Mouse (Mus musculus) spleen, adult 18-20 months (tissue): ENCODE measurements around the gene Pbx2.
A peak's percentile ranks its signal among the peaks of the same experiment; 100 is the strongest.
"Not testable (repeated sequence)": the region's sequence is repeated elsewhere in the genome, so short reads cannot be mapped to it uniquely, and the experiment has no call there.

Experiments
- DNase-seq, 2 experiments: peaks; one replicate each; pipeline ENCODE4 v3.0.0; 2022; ENCODE audit warnings: mixed read lengths in 2 of 2

Pbx2 gene

GRCm38 (mm10) chr17:34591029-34591993 lies at the start of gene Pbx2:
Gene Pbx2, plus strand, starts transcription at chr17:34591266.
- peak in 1 of 2 experiments; percentile 41 for DNase-seq

DNA sequence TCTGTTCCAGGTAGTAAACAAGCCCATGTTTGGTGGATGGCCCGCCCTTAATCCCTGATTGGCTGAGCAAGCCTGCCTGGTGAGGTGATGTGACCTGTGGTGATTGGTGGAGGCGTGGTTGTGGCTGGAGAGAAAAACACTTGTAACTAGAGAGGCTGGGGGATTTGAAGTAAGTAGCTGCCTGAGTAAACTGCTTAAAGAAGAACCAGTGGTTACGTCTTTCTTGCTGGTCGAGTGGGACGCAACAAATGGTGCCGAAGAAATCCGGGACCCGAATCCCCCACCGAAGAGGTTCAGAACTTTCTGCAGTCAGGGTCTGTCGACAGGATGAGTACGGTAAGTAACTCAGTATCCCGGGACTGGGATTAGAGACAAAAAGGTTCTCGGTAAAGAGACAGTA lies 47.5 kb upstream of the Pbx2 start:
- not testable (repeated sequence) for DNase-seq

DNA sequence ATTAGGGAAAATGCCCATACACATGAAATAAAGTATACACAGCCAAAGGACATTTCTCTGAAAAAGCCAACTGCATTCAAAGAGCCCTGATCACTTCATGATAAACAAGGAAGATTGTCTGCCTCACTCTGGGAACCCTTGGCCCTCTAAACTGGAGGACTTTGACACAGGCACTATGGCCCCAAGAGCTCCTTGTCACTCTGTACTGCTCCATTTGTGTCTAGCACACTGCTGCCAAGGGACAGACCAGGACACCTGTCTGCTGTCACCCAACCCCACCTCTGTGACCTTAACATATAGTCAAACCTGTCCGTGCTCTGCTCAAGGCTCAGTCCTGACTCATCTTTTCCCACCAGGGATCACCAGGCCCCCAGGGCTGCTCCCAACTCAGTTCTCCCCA lies 44.3 kb upstream of the Pbx2 start:
- no peak for DNase-seq

DNA sequence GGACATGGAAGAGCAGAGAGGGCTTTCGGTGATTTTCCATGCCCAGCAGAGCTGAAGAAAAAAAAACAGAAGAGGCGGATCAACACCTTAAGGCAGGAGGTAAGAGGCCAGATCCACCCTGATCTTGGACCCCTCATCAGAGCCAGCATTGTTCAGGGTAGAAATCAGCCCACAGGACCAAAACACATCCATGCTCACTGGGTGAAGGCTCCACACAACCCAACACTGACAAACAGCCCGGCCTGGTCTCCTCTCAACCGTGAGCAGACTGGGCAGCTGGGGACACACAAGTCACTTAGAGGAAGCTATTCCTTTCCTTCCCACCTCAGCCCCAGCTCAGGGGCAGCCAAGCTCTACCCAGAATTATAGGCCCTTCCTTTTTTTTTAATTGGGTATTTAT lies 43.5 kb upstream of the Pbx2 start:
- DNase-seq: no peak

DNA sequence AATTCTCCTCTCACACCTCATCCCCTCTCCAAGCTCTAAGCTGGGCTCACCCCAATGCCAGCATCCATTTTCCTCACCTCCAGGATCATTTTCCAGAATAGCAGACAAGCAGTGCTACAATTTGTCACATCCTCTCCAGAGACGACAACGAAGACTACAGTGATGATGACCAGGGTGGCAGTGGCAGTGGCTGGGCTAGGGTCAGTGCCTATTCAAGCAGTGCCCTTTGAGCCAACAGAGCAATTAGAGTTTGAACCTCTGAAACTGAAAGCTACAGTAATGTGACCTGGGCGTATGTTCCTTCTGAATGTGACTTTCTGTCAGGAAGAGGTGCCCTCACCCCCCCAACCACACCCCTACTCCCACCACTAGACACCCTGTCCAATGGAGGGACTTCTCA lies 41.9 kb upstream of the Pbx2 start:
- no peak for DNase-seq

GRCm38 (mm10) chr17:34549843-34550242 lies 41.2 kb upstream of the Pbx2 start:
- no peak for DNase-seq

- DNase-seq: peak; percentile 63 to 84
Observed at GRCm38 (mm10) chr17:34555483-34555882, 35.6 kb upstream of the Pbx2 start.

- no peak for DNase-seq
Observed at GRCm38 (mm10) chr17:34556406-34556805, 34.7 kb upstream of the Pbx2 start.

GRCm38 (mm10) chr17:34557411-34557810 lies 33.7 kb upstream of the Pbx2 start:
- DNase-seq: no peak

- no peak for DNase-seq
Observed at GRCm38 (mm10) chr17:34559116-34559515, 31.9 kb upstream of the Pbx2 start.

DNA sequence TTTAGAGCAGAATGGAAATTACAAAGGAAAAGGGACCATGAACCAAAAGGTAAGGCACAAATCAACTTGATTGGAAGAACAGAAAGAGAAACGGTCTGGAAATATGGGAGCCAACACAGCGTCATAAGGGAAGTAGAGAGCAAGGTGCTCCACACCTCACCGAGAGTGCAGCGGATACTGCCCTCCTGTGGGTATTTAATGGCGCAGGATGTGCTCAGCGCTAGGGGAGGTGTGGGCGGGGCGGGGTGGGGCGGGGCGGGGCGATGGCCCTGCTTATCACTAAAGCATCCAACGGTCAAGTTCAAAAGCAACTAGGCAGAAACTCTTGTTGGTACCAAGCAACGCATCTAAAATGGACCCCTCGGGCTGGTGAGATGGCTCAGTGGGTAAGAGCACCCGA lies 31.2 kb upstream of the Pbx2 start:
- DNase-seq: no peak

DNA sequence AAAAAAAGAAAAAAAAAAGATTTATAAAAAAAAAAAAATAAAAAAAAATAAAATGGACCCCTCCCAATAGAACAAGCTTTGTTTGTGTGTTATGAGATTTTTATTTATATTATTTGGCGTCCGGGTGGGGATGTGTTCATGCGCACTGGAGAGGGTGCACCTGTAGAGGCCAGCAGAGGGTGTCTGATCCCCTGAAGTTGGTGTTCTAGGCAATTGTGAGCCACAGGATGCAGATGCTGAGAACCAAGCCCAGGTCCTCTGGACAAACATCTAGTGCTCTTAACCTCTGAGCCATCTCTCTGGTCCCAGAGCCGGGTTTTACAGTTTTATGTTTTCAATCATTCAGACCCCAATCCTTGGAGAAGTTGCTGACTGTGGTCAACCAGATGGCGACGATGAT lies 30.6 kb upstream of the Pbx2 start:
- DNase-seq: no peak

GRCm38 (mm10) chr17:34561200-34561599 lies 29.9 kb upstream of the Pbx2 start:
- DNase-seq: peak in 1 of 2 experiments; percentile 56

- no peak for DNase-seq
Observed at GRCm38 (mm10) chr17:34562595-34562994, 28.5 kb upstream of the Pbx2 start.

DNA sequence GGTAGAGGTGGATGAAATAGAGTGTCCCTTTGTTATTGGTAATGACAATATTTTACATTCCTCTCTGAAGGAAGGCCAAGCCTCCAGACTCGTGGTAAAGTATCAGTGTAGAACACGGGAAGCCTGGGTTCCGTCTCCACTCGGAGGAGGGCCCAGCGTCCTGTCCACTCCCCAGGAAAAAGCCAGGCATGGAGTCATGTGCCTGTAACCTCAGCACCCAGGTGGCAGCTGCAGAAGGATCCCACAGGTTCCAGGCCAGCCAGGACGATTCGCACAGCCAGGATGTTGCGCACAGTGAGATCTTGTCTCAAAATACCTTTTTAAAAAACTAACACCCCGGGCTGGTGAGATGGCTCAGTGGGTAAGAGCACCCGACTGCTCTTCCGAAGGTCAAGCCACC lies 27.7 kb upstream of the Pbx2 start:
- no peak for DNase-seq

- DNase-seq: no peak
Observed at GRCm38 (mm10) chr17:34564003-34564421, 27.1 kb upstream of the Pbx2 start, which contains the start of gene Notch4. Gene Notch4, plus strand, starts transcription at chr17:34564268.

DNA sequence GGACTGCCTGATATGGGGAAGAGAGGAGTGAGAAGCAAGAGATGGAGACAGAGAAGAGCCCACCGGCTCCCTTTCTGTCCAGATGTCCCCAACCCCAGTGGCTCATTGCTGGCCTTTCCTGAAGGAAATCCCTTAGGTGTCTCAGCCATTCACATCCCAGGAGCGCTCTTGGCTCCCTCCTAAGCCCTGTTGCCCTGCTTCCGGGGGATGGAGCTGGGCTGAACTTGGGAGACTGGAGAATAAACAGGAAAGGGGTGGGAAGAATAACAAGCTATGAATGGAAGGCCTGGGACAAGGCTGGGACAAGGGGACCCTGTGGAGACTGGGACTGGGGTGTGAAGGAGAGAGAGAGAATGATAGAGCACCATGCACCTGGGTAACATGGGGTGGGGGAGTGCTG lies 26.3 kb upstream of the Pbx2 start:
- no peak for DNase-seq

GRCm38 (mm10) chr17:34567311-34567710 lies 23.8 kb upstream of the Pbx2 start:
- no peak for DNase-seq

GRCm38 (mm10) chr17:34568421-34568820 lies 22.6 kb upstream of the Pbx2 start:
- DNase-seq: no peak

GRCm38 (mm10) chr17:34569919-34570318 lies 21.1 kb upstream of the Pbx2 start:
- DNase-seq: no peak

DNA sequence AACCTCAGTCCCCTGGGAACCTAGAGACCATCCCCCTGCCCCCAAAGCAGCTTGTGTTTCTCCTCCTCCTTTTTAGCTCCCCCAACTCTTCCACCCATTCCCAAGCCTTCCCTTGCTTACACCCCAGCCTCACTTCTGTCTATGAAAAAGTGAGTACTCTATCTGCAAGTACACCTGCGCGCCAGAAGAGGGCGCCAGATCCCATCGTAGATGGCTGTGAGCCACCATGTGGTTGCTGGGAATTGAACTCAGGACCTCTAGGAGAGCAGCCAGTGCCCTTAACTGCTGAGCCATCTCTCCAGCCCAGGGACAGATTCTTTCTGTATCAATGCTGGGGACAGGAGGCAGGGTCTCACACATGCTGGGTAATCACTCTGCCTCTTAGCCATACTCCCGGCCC lies 19.2 kb upstream of the Pbx2 start:
- DNase-seq: no peak

GRCm38 (mm10) chr17:34572361-34572760 lies 18.7 kb upstream of the Pbx2 start:
- DNase-seq: no peak

DNA sequence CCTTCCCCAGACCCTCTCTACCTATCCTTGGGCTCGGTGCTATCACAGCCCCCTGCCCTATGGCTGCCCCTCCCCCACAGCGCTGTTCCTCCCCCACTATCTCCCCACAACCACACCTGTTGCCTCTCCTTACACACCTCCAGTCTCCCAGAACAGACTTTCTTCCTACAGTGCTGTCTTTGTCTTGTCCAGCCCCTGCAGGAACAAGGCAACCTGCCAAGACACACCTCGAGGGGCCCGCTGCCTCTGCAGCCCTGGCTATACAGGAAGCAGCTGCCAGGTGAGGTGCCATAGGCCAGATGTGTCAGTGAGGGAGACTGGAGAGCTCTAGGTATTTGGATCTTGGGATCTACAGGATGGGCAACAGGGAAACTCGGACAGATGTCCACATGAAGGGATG lies 14.5 kb upstream of the Pbx2 start:
- DNase-seq: no peak

DNA sequence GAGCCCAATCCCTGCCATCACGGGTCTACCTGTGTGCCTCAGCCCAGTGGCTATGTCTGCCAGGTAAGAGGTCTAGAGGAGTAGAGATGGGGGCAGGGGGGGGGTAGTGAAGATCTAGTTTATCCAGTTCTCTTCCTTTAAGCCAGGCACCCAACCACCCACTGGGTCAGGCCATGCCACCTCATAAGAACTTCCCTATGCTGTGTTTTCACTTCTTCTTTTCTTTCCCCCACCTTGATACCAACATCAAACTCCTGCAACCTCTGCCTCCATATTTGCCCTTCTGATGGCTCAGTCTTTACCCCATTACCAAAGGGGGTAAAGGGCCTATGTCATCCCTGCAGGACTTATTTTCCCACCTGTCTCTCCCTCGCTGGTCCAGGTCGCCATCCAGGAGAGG lies 13.0 kb upstream of the Pbx2 start:
- no peak for DNase-seq

- DNase-seq: no peak
Observed at GRCm38 (mm10) chr17:34582528-34582927, 8.5 kb upstream of the Pbx2 start.
